ENCODE assay signal across 7 mouse cellular contexts in genomic region chr1:193172991-193173809, GRCm38 (mm10). TPM values are rescaled to one million over a fixed set of nuclear protein-coding genes. Genes with fewer than 3 reads are reported as not detected.
DNase-seq lines count a peak whose midpoint lies in the region; ATAC-seq lines count a peak whose summit lies in the region.

No protein-coding gene starts in this region.

- 1% methylated on average over 48 of the region's 48 CpGs for WGBS in embryonic facial prominence, embryonic 12.5 days
- under 1% methylated on average over 48 of the region's 48 CpGs for WGBS in limb, embryonic 11.5 days
- WGBS in midbrain, embryonic 14.5 days = under 1% methylated on average over 48 of the region's 48 CpGs

- peaks cover 12% of the 10 kb centered on the region for H3K4me1 ChIP-seq in embryonic facial prominence, embryonic 12.5 days
- H3K4me1 ChIP-seq in limb, embryonic 11.5 days (ENCODE audit: control insufficient read depth, insufficient read depth, low read length) = peaks cover 10% of the 10 kb centered on the region; the same call in 1 of the 2 replicates
- H3K4me1 ChIP-seq in midbrain, embryonic 14.5 days (ENCODE audit: control insufficient read depth, insufficient read depth, low read length) = peaks cover 28% of the 10 kb centered on the region

- H3K27me3 ChIP-seq in embryonic facial prominence, embryonic 12.5 days = no peaks in the 10 kb centered on the region
- no peaks in the 10 kb centered on the region for H3K27me3 ChIP-seq in limb, embryonic 11.5 days (ENCODE audit: control insufficient read depth, insufficient read depth, low read length)
- no peaks in the 10 kb centered on the region for H3K27me3 ChIP-seq in midbrain, embryonic 14.5 days (ENCODE audit: control insufficient read depth, insufficient read depth, low read length)

- peak overlapping the region; percentile 82 for H3K27ac ChIP-seq in embryonic facial prominence, embryonic 12.5 days
- H3K27ac ChIP-seq in limb, embryonic 11.5 days (replicated peaks; ENCODE audit: low read depth, low read length) = peak overlapping the region; percentile 70; the same call in 1 of the 2 replicates
- peak overlapping the region; percentile 85 for H3K27ac ChIP-seq in midbrain, embryonic 14.5 days (replicated peaks; ENCODE audit: low read depth, low read length)

- no peaks in the 10 kb centered on the region for H3K36me3 ChIP-seq in embryonic facial prominence, embryonic 12.5 days
- H3K36me3 ChIP-seq in limb, embryonic 11.5 days (ENCODE audit: control insufficient read depth, insufficient read depth, low read length) = no peaks in the 10 kb centered on the region
- H3K36me3 ChIP-seq in midbrain, embryonic 14.5 days (ENCODE audit: control insufficient read depth, insufficient read depth, low read length) = no peaks in the 10 kb centered on the region

- peak overlapping the region; percentile 61 for H3K4me3 ChIP-seq in embryonic facial prominence, embryonic 12.5 days
- H3K4me3 ChIP-seq in limb, embryonic 11.5 days (ENCODE audit: low read depth, low read length) = peak overlapping the region; percentile 75
- peak overlapping the region; percentile 54 for H3K4me3 ChIP-seq in midbrain, embryonic 14.5 days (replicated peaks; ENCODE audit: low read depth, low read length)

- no peaks in the 10 kb centered on the region for H3K9me3 ChIP-seq in embryonic facial prominence, embryonic 12.5 days
- H3K9me3 ChIP-seq in limb, embryonic 11.5 days (ENCODE audit: control insufficient read depth, low read length) = no peaks in the 10 kb centered on the region
- no peaks in the 10 kb centered on the region for H3K9me3 ChIP-seq in midbrain, embryonic 14.5 days (ENCODE audit: control insufficient read depth, low read length)

- DNase-seq in adrenal gland, postnatal 25 days = peak; percentile 92
- DNase-seq in heart, adult 11 months = peak; percentile 100
- peak; percentile 95 for DNase-seq in kidney, adult 18-20 months
- DNase-seq in limb, embryonic 11.5 days (ENCODE audit: low spot score) = peak; percentile 96
- peak; percentile 100 for DNase-seq in midbrain, embryonic 14.5 days
- peak; percentile 92 to 97 for DNase-seq in spleen, adult 18-20 months

- H3K9ac ChIP-seq in embryonic facial prominence, embryonic 12.5 days = peak overlapping the region; percentile 67
- peak overlapping the region; percentile 68 for H3K9ac ChIP-seq in limb, embryonic 11.5 days (ENCODE audit: low read length)
- H3K9ac ChIP-seq in midbrain, embryonic 14.5 days (replicated peaks; ENCODE audit: low read length) = peak overlapping the region; percentile 67

- H3K4me2 ChIP-seq in embryonic facial prominence, embryonic 12.5 days (replicated peaks) = peak overlapping the region; percentile 63
- H3K4me2 ChIP-seq in limb, embryonic 11.5 days (ENCODE audit: low read depth, severe bottlenecking) = peak overlapping the region; percentile 53
- H3K4me2 ChIP-seq in midbrain, embryonic 14.5 days (ENCODE audit: low read length) = peak overlapping the region; percentile 82

- ATAC-seq in embryonic facial prominence, embryonic 12.5 days (ENCODE audit: insufficient number of reproducible peaks, insufficient read depth, low FRiP score, low TSS enrichment) = peak; percentile 96
- peak; percentile 99 for ATAC-seq in limb, embryonic 11.5 days (ENCODE audit: insufficient number of reproducible peaks, low FRiP score, low TSS enrichment, low read depth)
- peak; percentile 99 for ATAC-seq in midbrain, embryonic 14.5 days (ENCODE audit: low FRiP score, low TSS enrichment)

RNA-seq across cellular contexts. Expression of gene A130010J15Rik, which starts 5.4 kb away (rescaled TPM):
- 1.6 and 4.9 TPM in 2 replicates for total RNA-seq in adrenal gland, postnatal 25 days (2021)
- 16.3 and 18.1 TPM in 2 replicates for polyA plus RNA-seq in embryonic facial prominence, embryonic 12.5 days (2016; fragmentation: Nextera tagmentation; extraction: Ambion mirVana)
- 15.5 and 17.8 TPM in 2 replicates for polyA plus RNA-seq in limb, embryonic 11.5 days (2014; fragmentation: Nextera tagmentation; extraction: Ambion mirVana)
- polyA plus RNA-seq in midbrain, embryonic 14.5 days (2014; fragmentation: Nextera tagmentation; extraction: Ambion mirVana) = 10.4 and 15.4 TPM in 2 replicates

RNA-seq across cellular contexts. Expression of gene Irf6, which starts 20.3 kb away (rescaled TPM):
- total RNA-seq in adrenal gland, postnatal 25 days (2021) = 0.18 and 0.38 TPM in 2 replicates
- polyA plus RNA-seq in embryonic facial prominence, embryonic 12.5 days (2016; fragmentation: Nextera tagmentation; extraction: Ambion mirVana) = 17.3 and 18.3 TPM in 2 replicates
- polyA plus RNA-seq in limb, embryonic 11.5 days (2014; fragmentation: Nextera tagmentation; extraction: Ambion mirVana) = 8.2 and 11.5 TPM in 2 replicates
- 0.53 and 0.92 TPM in 2 replicates for polyA plus RNA-seq in midbrain, embryonic 14.5 days (2014; fragmentation: Nextera tagmentation; extraction: Ambion mirVana)

RNA-seq across cellular contexts. Expression of gene Traf3ip3, which starts 28.3 kb away (rescaled TPM):
- total RNA-seq in adrenal gland, postnatal 25 days (2021) = 1.5 and 3.4 TPM in 2 replicates
- 3.9 and 4.0 TPM in 2 replicates for polyA plus RNA-seq in embryonic facial prominence, embryonic 12.5 days (2016; fragmentation: Nextera tagmentation; extraction: Ambion mirVana)
- polyA plus RNA-seq in limb, embryonic 11.5 days (2014; fragmentation: Nextera tagmentation; extraction: Ambion mirVana) = 1.2 and 1.5 TPM in 2 replicates
- polyA plus RNA-seq in midbrain, embryonic 14.5 days (2014; fragmentation: Nextera tagmentation; extraction: Ambion mirVana) = 0.32 and 1.4 TPM in 2 replicates

RNA-seq across cellular contexts. Expression of gene Lamb3, which starts 34.3 kb away (rescaled TPM):
- 0.76 and 2.3 TPM in 2 replicates for total RNA-seq in adrenal gland, postnatal 25 days (2021)
- 2.0 and 2.2 TPM in 2 replicates for polyA plus RNA-seq in embryonic facial prominence, embryonic 12.5 days (2016; fragmentation: Nextera tagmentation; extraction: Ambion mirVana)
- 0.60 and 0.79 TPM in 2 replicates for polyA plus RNA-seq in limb, embryonic 11.5 days (2014; fragmentation: Nextera tagmentation; extraction: Ambion mirVana)
- 0.15 and 0.30 TPM in 2 replicates for polyA plus RNA-seq in midbrain, embryonic 14.5 days (2014; fragmentation: Nextera tagmentation; extraction: Ambion mirVana)

RNA-seq across cellular contexts. Expression of gene Diexf, which starts 43.1 kb away (rescaled TPM):
- total RNA-seq in adrenal gland, postnatal 25 days (2021) = 23.3 and 23.4 TPM in 2 replicates
- 9.0 and 10.4 TPM in 2 replicates for polyA plus RNA-seq in embryonic facial prominence, embryonic 12.5 days (2016; fragmentation: Nextera tagmentation; extraction: Ambion mirVana)
- 12.2 and 13.3 TPM in 2 replicates for polyA plus RNA-seq in limb, embryonic 11.5 days (2014; fragmentation: Nextera tagmentation; extraction: Ambion mirVana)
- 7.5 and 10.0 TPM in 2 replicates for polyA plus RNA-seq in midbrain, embryonic 14.5 days (2014; fragmentation: Nextera tagmentation; extraction: Ambion mirVana)

Comparison
In these comparisons a context has a peak if more than half of its experiments do, and no peak if none do; other contexts are left out.
1. Peak in every context shown above with its lines: DNase-seq, ATAC-seq, H3K4me3 ChIP-seq and H3K27ac ChIP-seq.